Mouse (Mus musculus) naive thymus-derived CD4-positive, alpha-beta T cell, adult 2 months (primary cell): ENCODE results near the gene Dpf1.

Source experiments
- DNase-seq: peaks from one replicate; pipeline ENCODE4 v3.0.0-alpha.2; 2011; ENCODE audit warnings: low read depth

The Dpf1 gene

DNA sequence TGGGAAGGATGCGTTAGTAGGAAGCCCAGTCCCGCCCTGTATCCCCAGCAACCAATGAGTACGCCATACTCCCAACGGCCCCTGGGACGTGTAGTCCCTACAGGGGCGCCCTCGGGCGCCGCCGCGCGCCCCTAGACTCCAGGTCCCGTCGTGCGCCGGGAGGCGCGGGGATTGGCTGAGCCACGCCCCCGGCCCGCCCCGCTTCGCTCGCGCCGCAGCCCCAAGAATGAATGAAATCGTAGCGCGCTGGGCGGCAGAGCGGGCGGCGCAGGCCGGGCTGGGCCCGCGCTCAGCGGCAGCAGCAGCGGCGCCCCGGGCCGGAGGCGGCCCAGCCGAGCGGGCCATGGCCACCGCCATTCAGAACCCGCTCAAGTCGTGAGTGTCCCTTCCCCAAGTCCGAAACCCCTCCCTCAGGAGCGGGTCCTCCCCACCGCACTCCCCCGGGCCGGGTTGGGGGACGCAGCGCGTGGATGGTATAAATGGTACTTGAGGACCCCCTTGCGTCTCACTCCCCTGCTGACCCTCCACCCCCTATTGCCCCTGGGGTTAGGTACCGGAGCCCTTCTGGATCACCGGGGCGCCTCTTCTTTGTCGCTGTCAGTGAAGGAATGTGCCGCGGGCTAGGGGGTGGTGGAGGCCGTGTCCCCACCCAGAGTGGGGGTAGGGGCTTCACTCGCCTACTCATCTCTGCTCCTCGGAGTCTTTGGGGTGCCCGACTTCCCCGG lies at the start of gene Dpf1:
Dpf1 (plus strand) TSS at position 214 of the 725 bp plus-strand sequence.
- peak; percentile 63 for DNase-seq

- no peak for DNase-seq
Observed at GRCm38 (mm10) chr7:29255875-29256274, 47.9 kb upstream of the Dpf1 start.

GRCm38 (mm10) chr7:29257368-29257767 lies 46.4 kb upstream of the Dpf1 start:
- no peak for DNase-seq

DNA sequence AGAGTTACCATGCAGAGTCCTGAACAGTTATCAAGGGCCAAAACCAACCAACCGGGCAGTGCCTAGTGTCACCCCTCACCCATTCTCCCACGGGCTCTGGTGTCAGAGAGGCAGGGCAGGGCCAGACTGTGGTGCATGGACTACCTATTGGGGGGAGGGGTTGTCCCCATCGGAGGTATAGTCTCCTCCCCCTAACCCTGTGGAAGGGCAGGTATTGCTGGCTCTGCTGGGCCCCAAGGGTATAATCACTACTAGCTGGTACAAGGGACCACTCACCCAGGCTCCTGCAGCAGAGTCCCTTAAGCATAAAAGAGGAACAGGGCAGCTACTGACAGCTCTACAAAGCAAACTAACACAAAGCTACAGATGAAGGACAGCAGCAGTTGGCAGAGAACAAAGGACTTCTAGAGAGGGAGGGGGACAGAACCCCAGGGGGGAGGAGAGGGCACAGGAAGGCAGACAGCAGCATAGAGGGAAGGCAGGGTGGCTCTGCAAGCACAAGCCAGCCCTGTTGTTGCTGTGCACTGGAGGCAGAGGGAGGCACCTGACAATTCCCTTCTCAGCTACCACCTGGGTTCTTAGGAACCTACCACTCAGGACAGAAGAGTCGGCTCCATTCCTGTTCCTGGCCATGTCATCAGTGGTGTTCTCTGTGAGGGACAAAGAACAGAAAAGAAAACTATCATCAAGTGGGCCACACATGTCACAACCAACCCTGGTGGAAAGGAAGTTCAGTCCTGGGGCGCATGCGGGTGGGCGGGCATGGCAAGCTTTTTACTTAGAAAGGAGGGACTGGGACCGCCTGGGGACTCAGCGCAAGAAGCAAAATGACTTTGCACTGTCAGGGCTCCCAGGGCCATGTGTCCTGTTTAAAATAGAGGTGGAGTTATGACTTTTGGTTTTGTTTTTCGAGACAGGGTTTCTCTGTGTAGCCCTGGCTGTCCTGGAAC lies 43.7 kb upstream of the Dpf1 start:
- DNase-seq = peak; percentile 42

DNA sequence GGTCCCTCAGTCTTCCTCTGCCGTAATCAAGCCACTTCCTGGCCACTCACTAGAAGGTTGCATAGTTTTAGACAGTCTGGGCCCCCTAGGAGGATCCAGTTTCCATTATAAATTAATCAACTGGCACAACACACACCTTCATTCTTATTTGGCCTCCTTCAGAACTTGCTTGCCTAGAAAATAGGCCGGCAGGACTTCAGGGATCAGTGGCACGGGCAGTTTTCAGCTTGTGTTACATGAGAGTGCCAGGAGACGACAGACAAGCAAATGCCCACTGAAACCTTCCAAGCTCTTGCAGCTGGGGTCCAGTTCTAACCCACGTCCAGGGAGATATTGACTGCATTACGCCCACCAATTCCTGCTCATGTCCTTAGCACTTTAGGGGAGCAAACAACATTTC lies 41.6 kb upstream of the Dpf1 start:
- DNase-seq = no peak

GRCm38 (mm10) chr7:29263831-29264230 lies 39.9 kb upstream of the Dpf1 start:
- no peak for DNase-seq

DNA sequence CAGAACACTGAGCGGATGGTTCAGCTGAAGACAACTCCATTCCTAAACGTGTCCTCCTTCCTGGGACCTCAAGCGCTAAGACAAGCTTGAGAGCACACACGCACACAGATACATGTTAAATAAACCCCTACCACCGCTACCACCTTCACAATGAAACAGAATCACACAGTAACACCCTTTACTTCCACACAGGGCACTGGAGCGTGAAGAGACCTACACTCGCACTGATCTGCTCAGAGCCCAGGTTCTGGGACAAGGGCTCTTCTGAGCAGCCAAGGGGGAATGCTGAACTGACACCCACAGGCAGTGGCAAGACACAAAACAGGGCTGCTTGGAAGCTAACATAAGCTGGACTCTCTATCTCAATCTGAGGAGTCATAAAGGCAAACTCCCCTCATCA lies 38.1 kb upstream of the Dpf1 start:
- DNase-seq = no peak

- DNase-seq = no peak
Observed at GRCm38 (mm10) chr7:29266931-29267330, 36.8 kb upstream of the Dpf1 start.

DNA sequence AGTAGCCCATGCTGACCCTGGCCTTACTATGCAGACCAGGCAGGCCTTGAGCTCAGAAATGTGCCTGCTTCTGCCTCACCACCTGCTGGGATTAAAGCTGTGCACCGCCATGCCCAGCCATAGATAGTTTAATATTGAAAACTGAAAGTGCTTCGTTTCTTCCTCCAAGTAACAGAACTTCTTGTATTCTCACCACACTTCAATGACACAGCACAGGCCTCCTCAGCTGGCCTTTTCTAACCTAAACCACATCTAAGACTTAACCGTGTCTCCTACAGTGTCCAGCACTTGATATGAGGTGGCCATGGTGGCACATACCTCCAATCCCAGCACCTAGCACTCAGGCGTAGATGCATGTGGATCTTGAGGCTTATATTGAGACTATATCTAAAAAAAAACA lies 33.3 kb upstream of the Dpf1 start:
- DNase-seq = no peak

DNA sequence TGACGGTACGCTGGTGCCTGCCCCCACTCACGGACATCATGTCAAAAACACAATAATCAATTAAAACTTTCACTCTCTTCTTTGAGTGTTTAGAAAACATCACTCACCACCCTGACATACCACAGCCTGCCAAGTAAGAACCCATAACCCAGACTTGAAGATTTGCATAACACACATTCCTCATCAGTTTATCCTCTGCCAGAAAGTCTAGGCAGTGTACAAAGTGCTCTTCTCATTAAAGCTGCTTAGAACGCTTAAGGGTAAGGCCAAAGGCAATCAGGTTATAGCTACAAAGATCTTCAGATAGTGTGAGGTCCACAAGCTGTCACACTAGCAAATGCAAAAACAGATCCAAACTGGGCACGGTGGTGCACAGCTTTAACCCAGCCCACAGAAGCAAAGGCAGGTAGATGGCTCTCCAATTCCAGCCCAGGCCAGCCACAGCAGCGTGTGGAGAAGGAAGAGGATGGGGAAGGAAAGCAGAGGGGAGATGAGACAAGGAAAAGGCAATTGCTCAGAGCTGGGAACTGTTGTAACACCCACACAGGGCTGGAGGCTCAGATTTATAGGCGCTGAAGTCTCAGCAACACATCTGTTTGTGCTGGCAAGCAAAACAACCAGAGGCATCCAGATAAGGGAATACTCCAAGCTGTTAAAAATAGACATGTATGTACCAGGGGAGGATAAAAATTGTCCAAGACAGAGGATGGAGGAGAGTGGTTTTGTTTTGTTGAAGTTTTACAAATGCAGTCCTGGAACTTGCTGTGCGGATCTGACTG lies 31.9 kb upstream of the Dpf1 start:
- DNase-seq = no peak

DNA sequence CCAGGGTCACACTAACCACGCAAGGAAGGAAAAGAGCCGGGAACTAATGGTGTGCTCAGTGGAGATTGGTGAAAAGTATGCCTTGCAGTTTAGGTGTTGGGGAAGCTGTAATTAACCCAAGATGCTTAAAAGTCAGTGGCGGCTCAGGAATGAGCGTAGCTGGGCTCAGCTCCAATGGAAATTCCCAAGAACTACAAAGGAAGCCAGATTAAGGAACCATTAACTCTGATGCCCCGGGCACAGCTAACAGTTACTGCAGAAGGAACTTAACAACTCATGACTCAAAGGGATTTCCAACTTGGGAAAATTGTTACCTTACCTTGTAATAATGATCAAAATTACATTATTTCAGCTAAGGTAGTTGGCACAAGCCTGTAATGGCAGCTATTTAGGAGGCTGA lies 27.0 kb upstream of the Dpf1 start:
- DNase-seq = no peak

GRCm38 (mm10) chr7:29277510-29277909 lies 26.2 kb upstream of the Dpf1 start:
- no peak for DNase-seq

DNA sequence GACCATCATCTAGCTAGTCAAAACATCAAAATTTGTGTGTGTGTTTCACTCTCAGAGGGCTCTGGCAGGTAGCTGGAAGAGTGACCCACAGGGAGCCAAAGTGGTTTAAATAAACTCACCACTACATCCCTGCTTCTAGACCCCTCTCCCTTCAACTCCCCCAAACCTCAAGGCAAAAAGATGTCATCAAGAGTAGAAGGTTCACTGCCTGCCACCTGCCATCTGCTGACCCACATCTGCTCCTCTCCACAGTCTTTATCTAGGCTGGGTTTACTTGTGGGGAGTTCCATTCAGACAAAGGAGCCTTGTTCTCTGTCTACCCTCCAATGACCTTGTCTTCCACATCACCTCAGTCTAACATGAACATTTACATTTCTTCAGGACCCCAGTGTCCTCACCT lies 24.5 kb upstream of the Dpf1 start:
- no peak for DNase-seq

DNA sequence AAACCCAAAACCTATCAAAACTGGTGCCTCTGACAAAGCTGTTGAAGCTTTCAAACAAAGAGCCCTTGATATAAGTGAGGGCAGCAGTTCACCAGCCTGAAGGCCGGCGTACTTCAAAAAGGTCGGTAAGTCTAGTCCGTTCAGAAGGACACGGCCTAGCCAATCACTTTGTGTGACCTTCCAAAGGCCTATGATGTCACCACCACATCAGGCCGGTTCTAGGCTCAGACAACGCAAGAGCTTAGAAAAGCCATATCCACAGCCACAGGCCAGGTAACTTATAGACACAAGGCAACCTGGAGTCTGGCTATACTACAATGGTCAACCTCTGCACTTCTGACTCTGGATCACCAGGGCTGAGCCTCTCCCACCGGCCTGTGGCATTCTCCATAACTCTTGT lies 23.8 kb upstream of the Dpf1 start:
- no peak for DNase-seq

DNA sequence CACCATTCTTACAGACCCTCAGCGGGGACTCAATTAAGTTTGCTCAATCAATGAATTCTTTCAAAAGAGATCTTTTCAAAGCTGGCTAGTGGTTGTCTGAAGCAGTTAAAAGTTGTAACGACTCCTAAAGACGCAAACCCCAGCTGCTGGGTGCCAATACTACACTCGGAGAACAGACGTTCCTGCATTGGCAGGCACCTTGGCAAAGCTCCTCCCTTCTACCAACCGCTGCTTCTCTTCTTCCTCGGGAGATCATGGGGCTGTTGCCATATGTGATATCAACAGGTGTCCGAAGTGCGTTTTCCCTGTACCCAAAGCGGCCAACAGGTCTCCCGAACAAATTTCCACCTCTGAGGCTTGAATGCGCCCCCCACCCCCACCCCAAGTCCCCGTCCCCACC lies 22.9 kb upstream of the Dpf1 start:
- peak; percentile 52 for DNase-seq

DNA sequence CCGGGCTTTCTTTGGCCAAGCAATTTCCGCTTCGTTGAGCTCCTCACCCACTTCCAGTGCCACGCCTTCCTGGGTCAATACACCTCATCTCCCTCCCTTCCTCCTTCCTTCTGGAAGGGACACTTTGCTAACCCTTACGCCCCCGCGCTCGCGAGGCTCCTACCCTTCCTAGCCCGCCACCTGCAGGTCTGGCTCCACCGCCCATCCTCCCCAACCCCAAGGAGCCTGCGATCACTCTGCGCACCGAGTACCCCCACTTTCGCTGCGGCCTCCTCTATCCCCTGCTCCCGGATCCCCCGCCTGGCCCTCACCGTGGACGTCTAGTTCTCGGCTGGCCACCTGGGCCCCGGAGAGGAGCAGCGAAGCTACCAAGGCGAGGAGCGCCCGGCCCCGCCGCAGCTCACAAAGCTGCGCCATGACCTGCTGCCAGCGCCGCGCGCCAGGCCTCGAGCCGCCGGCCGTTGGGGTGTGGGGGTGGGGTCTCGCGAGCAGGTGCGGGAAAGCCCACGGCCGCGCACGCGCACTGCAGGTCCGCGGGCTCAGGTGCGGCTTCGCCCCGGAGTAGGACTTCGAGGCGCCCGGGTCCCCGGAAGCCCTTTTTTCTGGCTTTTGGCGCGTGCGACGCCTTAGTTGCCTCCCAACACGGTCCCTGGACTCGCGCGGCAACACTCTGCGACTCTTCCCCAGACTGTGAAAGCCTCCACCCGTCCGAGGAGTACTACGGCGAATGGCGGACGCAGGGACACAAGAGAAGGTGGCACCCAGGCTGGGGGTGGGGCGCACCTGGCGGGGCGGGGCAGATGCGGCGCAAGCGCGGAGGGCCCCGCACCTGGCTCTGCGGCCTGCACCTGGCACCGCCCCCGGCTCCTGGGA lies 22.3 kb upstream of the Dpf1 start, which contains the start of gene Spint2:
Spint2 (minus strand) TSS at position 712 of the 873 bp plus-strand sequence.
- peak; percentile 78 for DNase-seq

DNA sequence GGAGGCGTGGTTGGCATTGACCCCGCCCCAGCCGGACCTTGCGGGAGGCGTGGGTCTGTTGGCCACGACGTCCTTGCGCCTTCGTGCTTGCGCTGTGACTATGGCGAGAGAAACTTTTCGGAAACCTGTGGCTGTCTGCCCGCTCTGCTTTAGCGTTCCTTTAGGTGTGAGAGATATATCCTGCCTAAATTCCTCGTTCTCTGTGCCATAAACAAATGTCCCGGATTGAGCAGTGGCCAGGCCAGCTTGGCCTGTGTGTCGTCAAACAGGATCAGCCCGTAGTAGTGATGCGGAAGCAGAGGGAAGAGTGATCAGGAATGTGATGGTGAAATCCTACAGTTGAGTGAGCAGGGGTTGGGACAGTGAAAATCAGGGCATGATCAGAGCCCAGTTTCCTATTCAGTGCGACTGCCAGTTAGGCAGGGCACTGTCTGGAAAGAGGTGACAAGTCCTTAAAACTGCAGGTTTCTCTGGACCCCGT lies 21.6 kb upstream of the Dpf1 start:
- DNase-seq = no peak

GRCm38 (mm10) chr7:29283876-29284275 lies 19.9 kb upstream of the Dpf1 start:
- DNase-seq = no peak

DNA sequence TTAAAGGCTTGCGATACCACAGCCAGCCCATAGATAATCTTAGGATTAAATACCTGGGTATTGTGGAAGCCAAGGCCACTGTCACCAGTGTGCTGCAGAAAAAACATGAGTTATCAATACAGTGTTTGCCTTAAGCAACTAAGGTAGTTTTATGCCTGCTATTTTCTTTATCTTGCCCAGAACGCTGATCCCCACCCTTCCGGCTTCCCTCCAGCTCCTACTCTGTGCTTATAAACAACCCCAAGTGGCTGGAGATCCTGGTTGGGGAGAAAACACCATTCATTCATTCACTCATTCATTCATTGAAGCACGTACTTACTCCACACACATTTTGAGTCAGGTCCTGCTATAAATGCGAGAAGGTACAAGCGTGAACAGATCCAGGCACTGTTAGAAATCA lies 19.2 kb upstream of the Dpf1 start:
- DNase-seq = no peak

DNA sequence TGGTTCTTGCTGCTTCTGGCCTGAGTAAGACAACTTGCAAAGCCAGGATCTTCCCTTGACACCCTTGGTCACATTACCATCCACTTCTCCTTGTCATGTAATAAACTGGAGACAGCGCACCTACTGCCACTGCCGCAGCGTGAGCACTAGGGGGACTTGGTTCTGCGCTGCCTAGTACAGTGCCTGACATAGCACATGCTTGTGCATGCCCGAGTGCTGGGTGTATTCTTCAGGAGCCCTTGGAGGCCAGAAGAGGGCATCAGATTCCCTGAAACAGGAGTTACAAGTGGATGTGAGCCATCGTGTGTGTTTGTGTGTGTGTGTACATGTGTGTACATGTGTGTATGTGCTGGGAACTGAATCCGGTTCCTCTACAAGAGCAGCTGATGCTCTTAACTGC lies 16.3 kb upstream of the Dpf1 start:
- no peak for DNase-seq

GRCm38 (mm10) chr7:29288079-29288478 lies 15.7 kb upstream of the Dpf1 start:
- no peak for DNase-seq
